Mouse (Mus musculus) small intestine, adult 2 months (tissue): ENCODE measurements around the gene Gm28048.

Source experiments
- CTCF ChIP-seq: fragments of 200-500 bp; IDR thresholded peaks from 2 replicates; pipeline ENCODE4 v1.5.1; 2012; ENCODE audit warnings: low read depth, mild to moderate bottlenecking, control low read depth, inconsistent platforms, low read length, moderate library complexity, mixed read lengths; ENCODE audit not compliant: insufficient replicate concordance, insufficient read length; ENCODE audit errors: extremely low read depth
- POLR2A ChIP-seq: fragments of 200-500 bp; IDR thresholded peaks from 2 replicates; pipeline ENCODE4 v1.6.1; 2012; ENCODE audit warnings: low read depth, mild to moderate bottlenecking, control low read depth, inconsistent platforms, low read length, moderate library complexity

DNA sequence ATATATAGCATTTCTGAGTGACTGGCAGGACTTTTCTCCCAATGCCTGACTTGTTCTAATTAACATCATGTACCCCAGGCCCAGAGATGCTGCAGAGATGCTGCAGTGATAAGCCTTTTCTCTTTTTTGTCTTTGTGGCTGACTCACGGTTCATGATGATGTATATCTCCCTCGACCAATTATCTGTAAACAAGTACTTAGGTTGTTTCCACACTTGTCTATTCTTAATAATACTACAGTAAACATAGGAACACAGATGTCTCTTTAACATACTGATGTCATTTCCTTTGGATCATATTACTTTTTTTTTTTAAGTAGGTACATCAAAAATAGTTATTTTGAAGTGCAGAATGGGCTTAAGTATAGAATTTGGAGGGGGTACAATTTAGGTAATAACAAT is 79.0 kb downstream of the Gm28048 start:
- TF ChIP-seq POLR2A (no peak), CTCF (no peak)
